Mouse (Mus musculus) hindbrain, embryonic 16.5 days (tissue): ENCODE results near the gene Ttll11. TPM values are rescaled to one million over a fixed set of nuclear protein-coding genes. Genes with fewer than 3 reads are reported as not detected.

Source experiments
- ATAC-seq: fragments of 200-750 bp; cut with Nextera tagmentation; 2 replicates; pipeline ENCODE4 v1.8.0; 2017; ENCODE audit warnings: moderate TSS enrichment, moderate library complexity
- H3K27ac ChIP-seq: fragments of 300-500 bp; sonication (generic); 2 replicates; pipeline ENCODE4 v1.5.1; 2014; ENCODE audit warnings: low read depth, mild to moderate bottlenecking, control low read depth, low read length, moderate library complexity
- H3K27me3 ChIP-seq: fragments of 300-500 bp; sonication (generic); replicated peaks from 2 replicates; pipeline ENCODE4 v1.6.1; 2014; ENCODE audit warnings: low read length; ENCODE audit not compliant: control insufficient read depth, insufficient read depth
- H3K36me3 ChIP-seq: fragments of 300-500 bp; sonication (generic); 2 replicates; pipeline ENCODE4 v1.6.1; 2014; ENCODE audit warnings: mild to moderate bottlenecking, low read length, moderate library complexity, mixed read lengths; ENCODE audit not compliant: control insufficient read depth, insufficient read depth
- H3K4me1 ChIP-seq: fragments of 300-500 bp; sonication (generic); 2 replicates; pipeline ENCODE4 v1.6.1; 2014; ENCODE audit warnings: low read depth, low read length; ENCODE audit not compliant: control insufficient read depth, insufficient read depth
- H3K4me2 ChIP-seq: fragments of 300-500 bp; sonication (generic); 2 replicates; pipeline ENCODE4 v1.6.1; 2014; ENCODE audit warnings: mild to moderate bottlenecking, low read length, control low read depth, moderate library complexity
- H3K4me3 ChIP-seq: fragments of 300-500 bp; sonication (generic); 2 replicates; pipeline ENCODE4 v1.5.1; 2014; ENCODE audit warnings: mild to moderate bottlenecking, low read length, control low read depth, moderate library complexity
- H3K9ac ChIP-seq: fragments of 300-500 bp; sonication (generic); 2 replicates; pipeline ENCODE4 v1.6.1; 2014; ENCODE audit warnings: low read depth, mild to moderate bottlenecking, control low read depth, low read length, moderate library complexity
- H3K9me3 ChIP-seq: fragments of 300-500 bp; sonication (generic); 2 replicates; pipeline ENCODE4 v1.6.1; 2014; ENCODE audit warnings: mild to moderate bottlenecking, low read length, moderate library complexity; ENCODE audit not compliant: control insufficient read depth
- WGBS: fragments of 180-500 bp; shearing (Covaris S2); extraction: QIAGEN DNeasy Blood & Tissue Kit; methylation state at CpG from one replicate; pipeline ENCODE4 v1.1.7; 2014; 5-methylcytosine and 5-hydroxymethylcytosine counted together
- polyA plus RNA-seq: library from polyadenylated mRNA; unstranded; fragments of >200 nt; fragmentation: Nextera tagmentation; extraction: Ambion mirVana; gene quantifications from 2 replicates; pipeline ENCODE4 v1.2.1, GENCODE M21; 2015

Gene Ttll11
- polyA plus RNA-seq, 1 experiment from 2014 or later: 2.6 TPM

DNA sequence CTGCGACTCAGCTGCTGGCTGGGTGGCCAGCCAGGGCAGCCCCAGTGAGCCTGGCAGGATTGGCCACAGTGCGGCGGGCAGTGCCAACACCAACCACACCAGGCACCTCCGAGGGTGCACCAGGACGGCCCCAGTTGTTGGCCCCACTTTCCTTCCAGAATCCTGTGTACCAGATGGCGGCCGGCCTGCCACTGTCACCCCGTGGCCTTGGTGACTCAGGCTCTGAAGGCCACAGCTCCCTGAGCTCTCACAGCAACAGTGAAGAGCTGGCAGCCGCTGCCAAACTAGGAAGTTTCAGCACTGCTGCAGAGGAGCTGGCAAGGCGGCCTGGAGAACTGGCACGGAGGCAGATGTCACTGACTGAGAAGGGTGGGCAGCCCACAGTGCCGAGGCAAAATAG is 259.6 kb downstream of the Ttll11 start:
- Histone ChIP-seq H3K9ac (no peak overlapping the region), H3K9me3 (no peaks in the 10 kb centered on the region), H3K4me3 (no peak overlapping the region), H3K4me2 (no peak overlapping the region), H3K27ac (no peak overlapping the region), H3K4me1 (no peaks in the 10 kb centered on the region; the same call in 1 of the 2 replicates), H3K27me3 (no peaks in the 10 kb centered on the region), H3K36me3 (peaks cover 44% of the 10 kb centered on the region)
- WGBS: 81% methylated on average over 12 of the region's 12 CpGs
- ATAC-seq: peak; percentile 31

DNA sequence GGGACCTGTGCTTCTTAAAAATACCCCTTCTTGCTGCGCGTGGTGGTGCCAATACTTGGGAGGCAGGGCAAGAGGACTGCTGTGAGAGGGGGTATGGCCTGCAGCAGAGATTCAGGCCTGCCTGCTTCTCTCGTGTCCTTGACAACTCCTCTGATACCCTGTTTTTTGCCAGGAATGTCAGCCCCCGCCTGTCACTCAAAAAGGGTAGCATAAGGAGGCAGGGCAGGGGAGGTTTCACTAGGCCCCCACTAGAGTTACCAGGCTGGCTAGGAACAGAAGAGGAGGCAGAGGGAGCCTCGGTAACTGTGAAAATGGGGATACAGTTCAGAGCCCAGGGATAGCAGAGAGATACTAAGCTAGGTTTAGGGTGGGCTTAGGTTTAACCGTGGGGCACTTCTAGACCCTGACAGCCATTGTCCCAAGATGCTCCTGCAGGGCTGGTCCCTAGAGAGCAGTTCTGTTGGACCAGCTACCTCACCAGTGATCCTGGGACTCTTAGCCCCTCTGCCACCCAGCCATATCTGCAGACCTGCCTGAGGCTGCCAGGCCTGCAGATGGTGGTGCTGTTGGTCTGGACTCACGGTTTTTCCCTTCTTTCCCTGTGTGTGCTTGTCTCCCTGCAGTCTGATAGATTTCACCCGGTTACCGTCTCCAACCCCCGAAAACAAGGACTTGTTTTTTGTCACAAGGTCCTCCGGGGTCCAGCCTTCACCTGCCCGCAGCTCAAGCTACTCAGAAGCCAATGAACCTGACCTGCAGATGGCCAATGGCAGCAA is 260.3 kb downstream of the Ttll11 start:
- H3K4me3 ChIP-seq: no peak overlapping the region
- no peaks in the 10 kb centered on the region for H3K27me3 ChIP-seq
- peaks cover 4% of the 10 kb centered on the region for H3K4me1 ChIP-seq
- H3K36me3 ChIP-seq: peaks cover 44% of the 10 kb centered on the region
- 74% methylated on average over 12 of the region's 12 CpGs for WGBS
- H3K27ac ChIP-seq: no peak overlapping the region
- no peak for ATAC-seq
- H3K9me3 ChIP-seq: no peaks in the 10 kb centered on the region
- H3K9ac ChIP-seq: no peak overlapping the region
- no peak overlapping the region for H3K4me2 ChIP-seq

DNA sequence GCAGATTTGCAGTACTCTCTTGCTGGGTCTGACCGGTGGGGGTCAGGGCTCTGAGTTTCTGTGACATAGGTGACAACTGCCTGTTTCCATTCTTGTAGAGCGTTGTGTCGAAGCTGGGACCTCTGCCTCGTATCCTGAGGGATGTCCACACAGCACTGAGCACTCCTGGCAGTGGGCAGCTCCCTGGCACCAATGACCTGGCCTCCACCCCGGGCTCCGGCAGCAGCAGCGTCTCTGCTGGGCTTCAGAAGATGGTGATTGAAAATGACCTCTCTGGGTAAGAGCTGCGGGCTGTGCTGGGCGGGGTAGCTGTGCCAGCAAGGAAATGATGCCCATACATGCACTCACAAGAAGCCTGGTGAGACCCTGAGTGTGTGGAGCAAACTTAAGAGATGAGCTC is 261.1 kb downstream of the Ttll11 start:
- 89% methylated on average over 9 of the region's 9 CpGs for WGBS
- Histone ChIP-seq H3K9me3 (no peaks in the 10 kb centered on the region), H3K27ac (no peak overlapping the region), H3K4me1 (peaks cover 4% of the 10 kb centered on the region), H3K4me2 (no peak overlapping the region), H3K9ac (no peak overlapping the region), H3K4me3 (no peak overlapping the region), H3K27me3 (no peaks in the 10 kb centered on the region), H3K36me3 (peaks cover 44% of the 10 kb centered on the region)
- ATAC-seq: no peak

DNA sequence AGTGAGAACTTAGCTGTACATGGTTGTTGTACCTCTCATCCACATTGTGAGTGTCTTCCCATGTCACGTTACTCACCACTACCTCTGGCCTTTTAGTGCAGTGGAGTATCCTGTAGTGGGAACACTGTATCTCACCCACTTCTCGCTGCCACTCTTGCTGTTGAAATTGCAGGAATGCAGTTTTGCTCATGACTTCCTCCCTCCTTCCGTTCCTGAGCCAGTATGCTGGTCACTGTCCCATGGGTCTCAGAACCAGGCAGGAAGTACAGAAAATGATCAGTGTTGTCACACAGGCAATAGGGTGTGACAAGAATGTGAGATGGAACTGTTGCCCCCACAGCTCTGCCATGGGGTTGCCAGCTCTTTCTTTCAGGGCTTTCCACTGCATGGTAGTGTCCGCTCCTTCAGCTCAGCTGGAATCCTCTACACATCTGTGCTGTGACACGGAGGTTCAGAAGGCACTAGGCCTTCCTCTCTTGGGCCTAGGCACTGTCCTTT is 261.7 kb downstream of the Ttll11 start:
- no peak overlapping the region for H3K9ac ChIP-seq
- H3K4me2 ChIP-seq: no peak overlapping the region
- H3K9me3 ChIP-seq: no peaks in the 10 kb centered on the region
- ATAC-seq: no peak
- whole genome bisulfite sequencing: 86% methylated on average over 5 of the region's 5 CpGs
- H3K4me1 ChIP-seq: peaks cover 4% of the 10 kb centered on the region
- H3K27ac ChIP-seq: no peak overlapping the region
- peaks cover 44% of the 10 kb centered on the region for H3K36me3 ChIP-seq
- no peaks in the 10 kb centered on the region for H3K27me3 ChIP-seq
- no peak overlapping the region for H3K4me3 ChIP-seq

DNA sequence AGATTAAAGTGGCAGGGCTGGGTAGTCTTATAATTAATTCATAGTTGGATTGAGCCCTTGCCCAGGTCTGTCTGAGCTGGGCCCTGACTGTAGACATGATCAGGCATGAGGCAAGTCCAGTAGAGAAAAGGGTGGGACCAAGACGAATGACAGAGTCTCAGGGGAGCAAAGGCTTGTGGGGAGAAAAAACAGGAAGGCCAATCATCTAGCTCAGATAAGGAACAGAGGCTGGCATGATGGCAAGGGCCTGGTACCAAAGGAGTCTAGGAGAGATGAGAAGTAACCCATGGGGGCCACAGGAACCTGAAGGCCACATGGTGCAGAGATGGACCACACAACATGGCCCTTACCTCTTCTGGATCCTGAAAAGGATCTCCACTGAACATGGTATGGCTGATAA is 263.5 kb downstream of the Ttll11 start:
- ATAC-seq: no peak
- no peak overlapping the region for H3K4me3 ChIP-seq
- no peak overlapping the region for H3K27ac ChIP-seq
- H3K4me2 ChIP-seq: no peak overlapping the region
- peaks cover 4% of the 10 kb centered on the region for H3K4me1 ChIP-seq
- peaks cover 39% of the 10 kb centered on the region for H3K36me3 ChIP-seq
- no peaks in the 10 kb centered on the region for H3K27me3 ChIP-seq
- 64% methylated on average over 1 of the region's 1 CpGs for WGBS
- H3K9me3 ChIP-seq: no peaks in the 10 kb centered on the region
- H3K9ac ChIP-seq: no peak overlapping the region

DNA sequence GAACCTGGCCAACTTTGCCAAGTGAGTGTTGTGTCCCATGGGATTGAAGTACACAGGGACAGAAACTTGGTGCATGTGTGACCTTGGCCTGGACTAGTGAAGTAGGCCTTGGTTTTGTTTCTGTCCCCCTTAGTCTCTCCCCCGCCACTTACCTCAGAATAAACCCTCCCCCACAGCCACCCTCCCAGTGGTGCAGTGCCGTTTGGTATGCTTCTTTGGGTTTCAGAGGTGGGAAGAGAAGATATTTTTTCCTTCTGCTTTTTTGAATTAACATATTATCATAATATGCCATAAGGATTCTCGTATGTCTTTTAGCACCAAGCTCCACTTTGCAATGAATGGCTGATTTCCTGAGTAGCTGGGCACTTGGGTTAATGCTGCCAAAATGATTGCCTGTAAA is 264.2 kb downstream of the Ttll11 start:
- Histone ChIP-seq H3K27me3 (no peaks in the 10 kb centered on the region), H3K9me3 (no peaks in the 10 kb centered on the region), H3K4me3 (no peak overlapping the region), H3K4me2 (no peak overlapping the region), H3K9ac (no peak overlapping the region), H3K27ac (no peak overlapping the region), H3K4me1 (peaks cover 4% of the 10 kb centered on the region), H3K36me3 (peaks cover 36% of the 10 kb centered on the region)
- WGBS: 77% methylated on average over 3 of the region's 3 CpGs
- ATAC-seq: no peak

DNA sequence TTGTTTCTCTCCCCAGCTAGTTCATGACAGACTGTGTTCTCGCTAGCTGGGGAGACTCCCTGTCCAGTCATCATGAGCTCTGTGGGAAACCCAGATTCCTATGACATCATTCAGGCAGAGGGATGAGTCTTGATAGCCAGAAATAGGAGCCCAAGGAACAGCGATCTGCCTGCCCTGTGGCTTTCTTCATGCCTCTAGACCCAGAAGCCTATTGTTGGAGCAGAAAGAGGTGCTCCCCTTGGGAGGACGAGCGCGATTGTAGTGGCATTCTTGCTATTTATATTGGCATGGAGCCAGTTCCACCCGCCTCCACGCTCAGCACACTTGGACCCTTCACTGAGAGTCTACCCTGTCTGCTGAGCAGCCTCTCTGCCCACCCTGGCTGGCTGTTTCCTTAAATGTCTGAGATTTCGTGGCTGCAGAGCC is 265.0 kb downstream of the Ttll11 start:
- Histone ChIP-seq H3K4me2 (no peak overlapping the region), H3K27ac (no peak overlapping the region), H3K4me3 (no peak overlapping the region), H3K9ac (no peak overlapping the region), H3K36me3 (peaks cover 38% of the 10 kb centered on the region), H3K27me3 (no peaks in the 10 kb centered on the region), H3K9me3 (no peaks in the 10 kb centered on the region), H3K4me1 (peaks cover 4% of the 10 kb centered on the region)
- WGBS: 50% methylated on average over 8 of the region's 8 CpGs
- ATAC-seq: peak; percentile 19; the same call in 1 of the 2 replicates

DNA sequence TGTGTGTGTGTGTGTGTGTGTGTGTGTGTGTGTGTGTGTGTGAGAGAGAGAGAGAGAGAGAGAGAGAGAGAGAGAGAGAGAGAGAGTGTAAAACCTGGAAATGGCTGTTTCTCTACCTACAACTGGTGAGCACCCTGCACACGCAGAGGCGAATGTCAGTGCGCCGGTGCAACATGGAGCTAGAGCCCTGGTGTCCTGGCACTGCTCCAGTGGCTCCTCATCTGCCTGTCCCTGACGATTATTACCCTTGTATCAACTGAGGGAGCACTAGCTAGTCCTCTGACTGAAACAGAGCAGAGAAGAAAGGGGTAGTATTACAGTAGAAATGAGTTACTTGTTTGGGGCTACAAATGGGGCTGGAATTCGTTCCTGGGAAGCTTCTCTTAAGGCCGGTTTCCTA is 266.3 kb downstream of the Ttll11 start:
- 86% methylated on average over 7 of the region's 7 CpGs for WGBS
- Histone ChIP-seq H3K4me1 (peaks cover 4% of the 10 kb centered on the region), H3K27ac (no peak overlapping the region), H3K4me2 (no peak overlapping the region), H3K9me3 (no peaks in the 10 kb centered on the region), H3K9ac (no peak overlapping the region), H3K4me3 (no peak overlapping the region), H3K27me3 (no peaks in the 10 kb centered on the region), H3K36me3 (peaks cover 34% of the 10 kb centered on the region)
- no peak for ATAC-seq

DNA sequence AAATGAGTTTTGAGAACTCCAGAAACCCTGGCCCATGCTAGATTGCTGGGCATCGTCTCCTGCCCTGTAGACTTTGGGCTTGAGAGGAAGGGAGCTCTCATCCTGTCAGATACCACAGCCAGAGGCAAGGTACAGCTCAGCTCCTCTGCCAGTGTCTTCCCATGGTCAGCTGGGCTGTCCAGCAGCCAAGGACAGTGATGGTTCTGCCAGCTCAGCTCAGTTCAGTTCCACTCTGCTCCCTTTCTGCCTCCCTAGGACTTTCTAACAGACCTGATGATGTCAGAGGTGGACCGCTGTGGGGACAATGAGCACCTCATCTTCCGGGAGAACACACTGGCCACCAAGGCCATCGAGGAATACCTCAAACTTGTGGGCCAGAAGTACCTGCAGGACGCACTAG is 267.1 kb downstream of the Ttll11 start:
- 98% methylated on average over 5 of the region's 5 CpGs for WGBS
- no peak overlapping the region for H3K4me2 ChIP-seq
- no peak overlapping the region for H3K27ac ChIP-seq
- no peaks in the 10 kb centered on the region for H3K9me3 ChIP-seq
- H3K27me3 ChIP-seq: no peaks in the 10 kb centered on the region
- no peak overlapping the region for H3K9ac ChIP-seq
- peaks cover 4% of the 10 kb centered on the region for H3K4me1 ChIP-seq
- H3K4me3 ChIP-seq: no peak overlapping the region
- no peak for ATAC-seq
- H3K36me3 ChIP-seq: peaks cover 32% of the 10 kb centered on the region
